Mouse (Mus musculus) G1E (cell line): ENCODE results near the gene Doc2a. TPM values are rescaled to one million over a fixed set of nuclear protein-coding genes. Genes with fewer than 3 reads are reported as not detected.
A peak's percentile ranks its signal among the peaks of the same experiment; 100 is the strongest.

ENCODE experiments used
- ATAC-seq: 2 replicates; pipeline ENCODE4 v1.8.0; 2016; ENCODE audit warnings: mild to moderate bottlenecking; ENCODE audit not compliant: insufficient number of reproducible peaks, poor library complexity, low FRiP score, severe bottlenecking; ENCODE audit errors: extremely low read depth
- DNase-seq: peaks from one replicate; pipeline ENCODE4 v3.0.0; 2012; ENCODE audit warnings: low spot score
- H3K27me3 ChIP-seq: 2 replicates; pipeline ENCODE4 v1.6.1; 2012; ENCODE audit warnings: mild to moderate bottlenecking, low read length, inconsistent platforms; ENCODE audit not compliant: insufficient read depth
- H3K36me3 ChIP-seq: replicated peaks from 2 replicates; pipeline ENCODE3; 2012; ENCODE audit warnings: mild to moderate bottlenecking, inconsistent platforms
- H3K4me1 ChIP-seq: 2 replicates; pipeline ENCODE4 v1.6.1; 2012; ENCODE audit warnings: low read depth, low read length, inconsistent platforms, mixed read lengths; ENCODE audit not compliant: insufficient read depth
- H3K4me3 ChIP-seq: 2 replicates; pipeline ENCODE4 v1.5.1; 2012; ENCODE audit warnings: low read depth, mild to moderate bottlenecking, inconsistent platforms, low read length, moderate library complexity, mixed read lengths
- H3K9me3 ChIP-seq: replicated peaks from 2 replicates; pipeline ENCODE4 v1.6.1; 2012; ENCODE audit warnings: inconsistent platforms
- CTCF ChIP-seq: IDR thresholded peaks from 2 replicates; pipeline ENCODE4 v1.5.1; 2012; ENCODE audit warnings: low read depth, low read length, inconsistent platforms, mixed read lengths
- GATA1 ChIP-seq: IDR thresholded peaks from 2 replicates; pipeline ENCODE4 v1.6.1; 2012; ENCODE audit warnings: borderline replicate concordance, low read length, inconsistent platforms, mixed read lengths
- GATA2 ChIP-seq: IDR thresholded peaks from 2 replicates; pipeline ENCODE4 v1.6.1; 2012; ENCODE audit warnings: low read depth, low read length, inconsistent platforms, borderline replicate concordance
- POLR2AphosphoS5 ChIP-seq: IDR thresholded peaks from 2 replicates; pipeline ENCODE4 v1.6.1; 2012; ENCODE audit warnings: low read depth, low read length, inconsistent platforms; ENCODE audit not compliant: insufficient replicate concordance
- TAL1 ChIP-seq: conservative IDR thresholded peaks from 2 replicates; pipeline ENCODE4 v1.6.1; 2012; ENCODE audit warnings: low read depth, low read length, inconsistent platforms, mixed read lengths
- polyA plus RNA-seq: library from polyadenylated mRNA; stranded (reverse); fragments of >175 nt; gene quantifications from 2 replicates; pipeline ENCODE4 v1.2.3, GENCODE M21; 2012
- total RNA-seq, 2 experiments: library from RNA; stranded (forward) in 1 of 2; stranded (reverse) in 1 of 2; fragments of 200-1000 nt in 1 of 2; fragments of >200 nt in 1 of 2; fragmentation: Nextera tagmentation in 1 of 2; gene quantifications; 2 replicates each; pipeline ENCODE4 v1.2.3; 2014 to 2017

Gene Doc2a
- total and polyA plus RNA-seq, 3 experiments: 0.11 TPM; not detected in 2

GRCm38 (mm10) chr7:126862147-126862784 is 15.1 kb downstream of the Doc2a start, which contains the start of gene Ino80e:
Gene Ino80e (minus strand): TSS chr7:126862377.
- H3K4me1 ChIP-seq: peaks cover 75% of the 10 kb centered on the region
- no peaks in the 10 kb centered on the region for H3K27me3 ChIP-seq
- peaks cover 84% of the 10 kb centered on the region for H3K36me3 ChIP-seq

GRCm38 (mm10) chr7:126863791-126864190 is 16.6 kb downstream of the Doc2a start:
- ATAC-seq: no peak
- TF ChIP-seq GATA1 (no peak), GATA2 (no peak), POLR2AphosphoS5 (no peak), CTCF (no peak), TAL1 (no peak)
- DNase-seq: no peak
- H3K4me1 ChIP-seq: peaks cover 65% of the 10 kb centered on the region
- H3K36me3 ChIP-seq: peaks cover 84% of the 10 kb centered on the region
- H3K9me3 ChIP-seq: 0 out of 2 replicates have a peak, but pooled peaks cover 3% of the 10 kb centered on the region
- peak overlapping the region; percentile 75; the same call in 1 of the 2 replicates for H3K4me3 ChIP-seq
- H3K27me3 ChIP-seq: no peaks in the 10 kb centered on the region

More at GRCm38 (mm10) chr7:126862147-126862784, 15.1 kb downstream of the Doc2a start, which contains the start of gene Ino80e:
- Histone ChIP-seq H3K9me3 (0 out of 2 replicates have a peak, but pooled peaks cover 3% of the 10 kb centered on the region), H3K4me3 (peak within 1 kb of the TSS; percentile 75)
- DNase-seq: peak; percentile 84
- peak; percentile 17; the same call in 1 of the 2 replicates for ATAC-seq
- TF ChIP-seq GATA1 (no peak), TAL1 (no peak), POLR2AphosphoS5 (no peak; the same call in 1 of the 2 replicates), GATA2 (no peak), CTCF (no peak)

GRCm38 (mm10) chr7:126867534-126867933 is 20.3 kb downstream of the Doc2a start:
- H3K4me1 ChIP-seq: peaks cover 51% of the 10 kb centered on the region
- ATAC-seq: no peak

GRCm38 (mm10) chr7:126868003-126868402 is 20.8 kb downstream of the Doc2a start:
- H3K27me3 ChIP-seq: no peaks in the 10 kb centered on the region
- H3K36me3 ChIP-seq: peaks cover 100% of the 10 kb centered on the region
- 0 out of 2 replicates have a peak, but pooled peaks cover 3% of the 10 kb centered on the region for H3K9me3 ChIP-seq
- ATAC-seq (no peak), DNase-seq (no peak)
- TF ChIP-seq GATA2 (no peak), GATA1 (no peak), CTCF (no peak), POLR2AphosphoS5 (no peak), TAL1 (no peak)
- peaks cover 46% of the 10 kb centered on the region for H3K4me1 ChIP-seq
- H3K4me3 ChIP-seq: no peak overlapping the region

More at GRCm38 (mm10) chr7:126867534-126867933, 20.3 kb downstream of the Doc2a start:
- Histone ChIP-seq H3K27me3 (no peaks in the 10 kb centered on the region), H3K4me3 (no peak overlapping the region), H3K9me3 (0 out of 2 replicates have a peak, but pooled peaks cover 3% of the 10 kb centered on the region), H3K36me3 (peaks cover 98% of the 10 kb centered on the region)
- DNase-seq: no peak
- TF ChIP-seq POLR2AphosphoS5: no peak
- TF ChIP-seq GATA1: no peak
- no peak for TF ChIP-seq GATA2
- no peak for TF ChIP-seq CTCF
- TF ChIP-seq TAL1: no peak

GRCm38 (mm10) chr7:126869780-126870519 is 22.7 kb downstream of the Doc2a start:
- Histone ChIP-seq H3K9me3 (no peaks in the 10 kb centered on the region), H3K4me3 (no peak overlapping the region), H3K36me3 (peaks cover 100% of the 10 kb centered on the region), H3K4me1 (peaks cover 30% of the 10 kb centered on the region), H3K27me3 (no peaks in the 10 kb centered on the region)
- TF ChIP-seq TAL1 (no peak), GATA1 (no peak), CTCF (no peak), POLR2AphosphoS5 (no peak), GATA2 (no peak)
- ATAC-seq: no peak
- DNase-seq: no peak

- H3K4me3 ChIP-seq: no peak overlapping the region
- DNase-seq (no peak), ATAC-seq (no peak)
- peaks cover 30% of the 10 kb centered on the region for H3K4me1 ChIP-seq
- no peaks in the 10 kb centered on the region for H3K27me3 ChIP-seq
- H3K9me3 ChIP-seq: no peaks in the 10 kb centered on the region
- TF ChIP-seq TAL1: no peak
- H3K36me3 ChIP-seq: peaks cover 100% of the 10 kb centered on the region
These were observed 23.3 kb downstream of the Doc2a start for GRCm38 (mm10) chr7:126870520-126870891.
